ENCODE assay signal across 17 mouse cellular contexts in the genomic region with DNA sequence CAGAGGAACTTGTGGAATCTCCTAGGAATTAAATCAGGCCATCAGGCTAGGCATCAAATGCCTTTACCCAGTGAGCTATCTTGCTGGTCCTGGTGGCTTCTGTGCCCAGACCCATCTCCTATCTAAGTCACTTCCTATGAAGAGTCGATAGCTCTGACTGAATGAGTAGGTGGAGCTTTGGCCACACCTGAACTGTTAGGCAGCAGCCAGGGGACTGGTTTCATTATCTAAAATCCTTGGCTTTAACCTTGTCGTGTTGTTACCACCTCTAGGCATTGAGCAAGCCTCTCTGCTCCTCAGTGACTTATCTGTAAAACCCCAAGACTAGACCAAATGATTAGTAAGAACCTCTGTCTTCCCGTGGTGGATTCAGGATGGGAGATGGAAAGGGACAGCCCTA. TPM values are rescaled to one million over a fixed set of nuclear protein-coding genes. Genes with fewer than 3 reads are reported as not detected.
DNase-seq lines count a peak whose midpoint lies in the region; ATAC-seq lines count a peak whose summit lies in the region.
"Had no signal": no experiment of that assay in that cellular context is flagged by ENCODE, and none has a peak within 500 bp of the region (broad histone marks: within the 10 kb centered on the region; RNA-seq: fewer than 3 reads in every experiment).

No protein-coding gene starts in this region.

- H3K27me3 ChIP-seq in heart, embryonic 12.5 days (replicated peaks), result peaks cover 19% of the 10 kb centered on the region
- peaks cover 18% of the 10 kb centered on the region for H3K27me3 ChIP-seq in liver, embryonic 16.5 days (ENCODE audit: control insufficient read depth, insufficient read depth, low read depth, low read length)
- peaks cover 49% of the 10 kb centered on the region for H3K27me3 ChIP-seq in liver, embryonic 12.5 days (replicated peaks)
- H3K27me3 ChIP-seq in stomach, embryonic 15.5 days (replicated peaks), result peaks cover 10% of the 10 kb centered on the region
- peaks cover 15% of the 10 kb centered on the region for H3K27me3 ChIP-seq in forebrain, embryonic 14.5 days (replicated peaks; ENCODE audit: control insufficient read depth, insufficient read depth, low read length)

- no peaks in the 10 kb centered on the region for H3K9me3 ChIP-seq in heart, embryonic 12.5 days (replicated peaks)
- H3K9me3 ChIP-seq in liver, embryonic 16.5 days (replicated peaks; ENCODE audit: control insufficient read depth, low read length), result no peaks in the 10 kb centered on the region
- H3K9me3 ChIP-seq in liver, embryonic 12.5 days (replicated peaks), result no peaks in the 10 kb centered on the region
- H3K9me3 ChIP-seq in stomach, embryonic 15.5 days, result no peaks in the 10 kb centered on the region
- no peaks in the 10 kb centered on the region for H3K9me3 ChIP-seq in forebrain, embryonic 14.5 days (replicated peaks; ENCODE audit: control insufficient read depth, low read length)
- H3K9me3 ChIP-seq: embryonic facial prominence, embryonic 12.5 days; hindbrain, embryonic 13.5 days; neural tube, embryonic 13.5 days had no signal

- H3K9ac ChIP-seq in heart, embryonic 12.5 days, result peak overlapping the region; percentile 46
- no peak overlapping the region for H3K9ac ChIP-seq in liver, embryonic 16.5 days (ENCODE audit: low read depth, low read length)
- no peak overlapping the region for H3K9ac ChIP-seq in liver, embryonic 12.5 days
- H3K9ac ChIP-seq in stomach, embryonic 15.5 days, result no peak overlapping the region
- no peak overlapping the region for H3K9ac ChIP-seq in forebrain, embryonic 14.5 days (ENCODE audit: low read length)
- H3K9ac ChIP-seq: embryonic facial prominence, embryonic 12.5 days; hindbrain, embryonic 13.5 days; liver, embryonic 14.5 days; neural tube, embryonic 13.5 days had no signal

- no peaks in the 10 kb centered on the region for H3K36me3 ChIP-seq in heart, embryonic 12.5 days
- no peaks in the 10 kb centered on the region for H3K36me3 ChIP-seq in liver, embryonic 16.5 days (ENCODE audit: control insufficient read depth, insufficient read depth)
- H3K36me3 ChIP-seq in liver, embryonic 12.5 days, result no peaks in the 10 kb centered on the region
- no peaks in the 10 kb centered on the region for H3K36me3 ChIP-seq in stomach, embryonic 15.5 days
- H3K36me3 ChIP-seq in forebrain, embryonic 14.5 days (ENCODE audit: control insufficient read depth, insufficient read depth, low read length), result no peaks in the 10 kb centered on the region
- H3K36me3 ChIP-seq: embryonic facial prominence, embryonic 12.5 days; hindbrain, embryonic 13.5 days; neural tube, embryonic 13.5 days had no signal

- H3K4me3 ChIP-seq in heart, embryonic 12.5 days, result no peak overlapping the region
- no peak overlapping the region for H3K4me3 ChIP-seq in liver, embryonic 16.5 days (ENCODE audit: low read depth, low read length)
- no peak overlapping the region for H3K4me3 ChIP-seq in liver, embryonic 12.5 days
- H3K4me3 ChIP-seq in brown adipose tissue, adult 24 weeks (ENCODE audit: insufficient read depth, low read depth, low read length), result no peak overlapping the region
- H3K4me3 ChIP-seq in stomach, embryonic 15.5 days (replicated peaks), result no peak overlapping the region
- H3K4me3 ChIP-seq in forebrain, embryonic 14.5 days (ENCODE audit: low read depth, low read length), result no peak overlapping the region
- H3K4me3 ChIP-seq: embryonic facial prominence, embryonic 12.5 days; hindbrain, embryonic 13.5 days; neural tube, embryonic 13.5 days had no signal

- ATAC-seq in heart, embryonic 12.5 days (ENCODE audit: insufficient number of reproducible peaks, low FRiP score), result no peak
- ATAC-seq in liver, embryonic 16.5 days (ENCODE audit: low read depth), result no peak
- no peak for ATAC-seq in liver, embryonic 12.5 days
- no peak for ATAC-seq in stomach, embryonic 15.5 days (ENCODE audit: insufficient read depth, low FRiP score, low read depth)
- ATAC-seq in forebrain, embryonic 14.5 days, result no peak

- H3K4me1 ChIP-seq in heart, embryonic 12.5 days (replicated peaks), result peaks cover 64% of the 10 kb centered on the region
- peaks cover 15% of the 10 kb centered on the region for H3K4me1 ChIP-seq in liver, embryonic 16.5 days (ENCODE audit: control insufficient read depth, low read depth, low read length)
- peaks cover 34% of the 10 kb centered on the region for H3K4me1 ChIP-seq in liver, embryonic 12.5 days
- H3K4me1 ChIP-seq in brown adipose tissue, adult 24 weeks (ENCODE audit: control insufficient read depth, insufficient read depth, insufficient read length, low read length), result peaks cover 33% of the 10 kb centered on the region
- peaks cover 54% of the 10 kb centered on the region for H3K4me1 ChIP-seq in stomach, embryonic 15.5 days
- peaks cover 4% of the 10 kb centered on the region for H3K4me1 ChIP-seq in forebrain, embryonic 14.5 days (ENCODE audit: control insufficient read depth, insufficient read depth, low read length)

- H3K4me2 ChIP-seq in heart, embryonic 12.5 days, result peak overlapping the region; percentile 42
- H3K4me2 ChIP-seq in liver, embryonic 16.5 days (ENCODE audit: low read depth, low read length), result 0 out of 2 replicates have a peak overlapping the region, but pooled peaks have one; percentile 4
- H3K4me2 ChIP-seq in liver, embryonic 12.5 days, result no peak overlapping the region
- H3K4me2 ChIP-seq in stomach, embryonic 15.5 days, result peak overlapping the region; percentile 14; the same call in 1 of the 2 replicates
- H3K4me2 ChIP-seq in forebrain, embryonic 14.5 days (ENCODE audit: low read length), result no peak overlapping the region
- H3K4me2 ChIP-seq: embryonic facial prominence, embryonic 12.5 days; hindbrain, embryonic 13.5 days; neural tube, embryonic 13.5 days had no signal

- H3K27ac ChIP-seq in heart, embryonic 12.5 days (ENCODE audit: poor library complexity, severe bottlenecking), result peak overlapping the region; percentile 65
- H3K27ac ChIP-seq in liver, embryonic 16.5 days (ENCODE audit: low read length), result no peak overlapping the region
- no peak overlapping the region for H3K27ac ChIP-seq in liver, embryonic 12.5 days
- H3K27ac ChIP-seq in brown adipose tissue, adult 24 weeks (replicated peaks; ENCODE audit: low read depth, low read length), result peak overlapping the region; percentile 73
- peak overlapping the region; percentile 57 for H3K27ac ChIP-seq in stomach, embryonic 15.5 days
- no peak overlapping the region for H3K27ac ChIP-seq in forebrain, embryonic 14.5 days (ENCODE audit: low read depth, low read length)
- H3K27ac ChIP-seq: embryonic facial prominence, embryonic 12.5 days; hindbrain, embryonic 13.5 days; liver, embryonic 14.5 days; neural tube, embryonic 13.5 days had no signal

- no peak for DNase-seq in heart, postnatal 25 days (ENCODE audit: low spot score)
- no peak for DNase-seq in forebrain, embryonic 14.5 days (ENCODE audit: low spot score)
- DNase-seq in left cerebral cortex, adult 18-20 months (ENCODE audit: low spot score in 2 of 2), result no peak
- DNase-seq: cerebellum, adult 11-12 months; gastrocnemius, postnatal 25 days; layer of hippocampus, adult 9-11 months; right cerebral cortex, postnatal 25 days had no signal

- intact Hi-C loops in heart, postnatal 25 days (cut with DNase I), result no loop called here

- WGBS in heart, embryonic 12.5 days, result 5% methylated on average over 3 of the region's 3 CpGs
- WGBS in liver, embryonic 16.5 days (ENCODE audit: insufficient replicate concordance), result 5% methylated on average over 3 of the region's 3 CpGs
- 8% methylated on average over 3 of the region's 3 CpGs for WGBS in liver, embryonic 12.5 days (ENCODE audit: insufficient replicate concordance)
- 18% methylated on average over 3 of the region's 3 CpGs for WGBS in stomach, embryonic 15.5 days
- 34% methylated on average over 3 of the region's 3 CpGs for WGBS in forebrain, embryonic 14.5 days

RNA-seq across cellular contexts. Expression of gene Kcnk3, which starts 29.4 kb away (rescaled TPM):
- 45.1 and 46.2 TPM in 2 replicates for polyA plus RNA-seq in heart, embryonic 12.5 days (2016; fragmentation: Nextera tagmentation; extraction: Ambion mirVana)
- 100 to 1,000 TPM; 250 to 251 TPM for total RNA-seq in heart, postnatal 25 days (2021)
- polyA plus RNA-seq in liver, embryonic 16.5 days (2015; fragmentation: Nextera tagmentation; extraction: Ambion mirVana), result 0.13 and 0.47 TPM in 2 replicates
- 0.08 and 0.26 TPM in 2 replicates for polyA plus RNA-seq in liver, embryonic 12.5 days (2016; fragmentation: Nextera tagmentation; extraction: Ambion mirVana)
- 118 and 132 TPM in 2 replicates for polyA plus RNA-seq in brown adipose tissue, adult 24 weeks (2012; ENCODE audit: insufficient read depth, insufficient read length, missing spikeins)
- polyA plus RNA-seq in stomach, embryonic 15.5 days (2015; fragmentation: Nextera tagmentation; extraction: Ambion mirVana), result 13.5 and 15.3 TPM in 2 replicates
- polyA plus RNA-seq in forebrain, embryonic 14.5 days (2014; fragmentation: Nextera tagmentation; extraction: Ambion mirVana), result 2.1 and 2.5 TPM in 2 replicates
- total RNA-seq in left cerebral cortex, adult 18-20 months (2021), result 10 to 100 TPM; 22.6 to 24.2 TPM
- total RNA-seq: common myeloid progenitor, adult 5-6 weeks had no signal

RNA-seq across cellular contexts. Expression of gene Slc35f6, which starts 30.4 kb away (rescaled TPM):
- polyA plus RNA-seq in heart, embryonic 12.5 days (2016; fragmentation: Nextera tagmentation; extraction: Ambion mirVana), result 21.4 and 24.9 TPM in 2 replicates
- total RNA-seq in heart, postnatal 25 days (2021), result 10 to 100 TPM; 44.1 to 47.2 TPM
- polyA plus RNA-seq in liver, embryonic 16.5 days (2015; fragmentation: Nextera tagmentation; extraction: Ambion mirVana), result 10.5 and 12.6 TPM in 2 replicates
- polyA plus RNA-seq in liver, embryonic 12.5 days (2016; fragmentation: Nextera tagmentation; extraction: Ambion mirVana), result 10.3 and 12.1 TPM in 2 replicates
- 20.9 and 21.8 TPM in 2 replicates for polyA plus RNA-seq in brown adipose tissue, adult 24 weeks (2012; ENCODE audit: insufficient read depth, insufficient read length, missing spikeins)
- polyA plus RNA-seq in stomach, embryonic 15.5 days (2015; fragmentation: Nextera tagmentation; extraction: Ambion mirVana), result 26.8 and 27.9 TPM in 2 replicates
- polyA plus RNA-seq in forebrain, embryonic 14.5 days (2014; fragmentation: Nextera tagmentation; extraction: Ambion mirVana), result 33.6 and 35.1 TPM in 2 replicates
- 10 to 100 TPM; 39.6 to 41.6 TPM for total RNA-seq in left cerebral cortex, adult 18-20 months (2021)

RNA-seq across cellular contexts. Expression of gene Cenpa, which starts 49.2 kb away (rescaled TPM):
- polyA plus RNA-seq in heart, embryonic 12.5 days (2016; fragmentation: Nextera tagmentation; extraction: Ambion mirVana), result 264 and 282 TPM in 2 replicates
- total RNA-seq in heart, postnatal 25 days (2021), result 10 to 100 TPM; 42.0 to 43.0 TPM
- 160 and 163 TPM in 2 replicates for polyA plus RNA-seq in liver, embryonic 16.5 days (2015; fragmentation: Nextera tagmentation; extraction: Ambion mirVana)
- 259 and 265 TPM in 2 replicates for polyA plus RNA-seq in liver, embryonic 12.5 days (2016; fragmentation: Nextera tagmentation; extraction: Ambion mirVana)
- 4.2 and 13.7 TPM in 2 replicates for polyA plus RNA-seq in brown adipose tissue, adult 24 weeks (2012; ENCODE audit: insufficient read depth, insufficient read length, missing spikeins)
- 218 TPM in 2 replicates for polyA plus RNA-seq in stomach, embryonic 15.5 days (2015; fragmentation: Nextera tagmentation; extraction: Ambion mirVana)
- polyA plus RNA-seq in forebrain, embryonic 14.5 days (2014; fragmentation: Nextera tagmentation; extraction: Ambion mirVana), result 147 and 206 TPM in 2 replicates
- 1 to 10 TPM; 2.8 to 5.3 TPM for total RNA-seq in left cerebral cortex, adult 18-20 months (2021)

Comparison
In these comparisons a context has a peak if more than half of its experiments do, and no peak if none do; other contexts are left out.
1. H3K4me2 ChIP-seq: peak in heart, embryonic 12.5 days (single experiment), liver, embryonic 16.5 days (single experiment) and stomach, embryonic 15.5 days (single experiment); none in liver, embryonic 12.5 days (single experiment) and forebrain, embryonic 14.5 days (single experiment).
2. H3K27ac ChIP-seq: peak in heart, embryonic 12.5 days (single experiment), brown adipose tissue, adult 24 weeks (single experiment) and stomach, embryonic 15.5 days (single experiment); none in liver, embryonic 16.5 days (single experiment), liver, embryonic 12.5 days (single experiment) and forebrain, embryonic 14.5 days (single experiment).
3. RNA of gene Cenpa, which starts 49.2 kb away (polyA plus RNA-seq): 259 to 265 TPM in liver, embryonic 12.5 days, 264 to 282 TPM in heart, embryonic 12.5 days, 218 TPM in stomach, embryonic 15.5 days, 147 to 206 TPM in forebrain, embryonic 14.5 days and 160 to 163 TPM in liver, embryonic 16.5 days; 4.2 to 13.7 TPM in brown adipose tissue, adult 24 weeks; every median in the first group is over 10 times any median in the second.